Comparison of ENCODE assay signal across 18 mouse cellular contexts in the genomic region with DNA sequence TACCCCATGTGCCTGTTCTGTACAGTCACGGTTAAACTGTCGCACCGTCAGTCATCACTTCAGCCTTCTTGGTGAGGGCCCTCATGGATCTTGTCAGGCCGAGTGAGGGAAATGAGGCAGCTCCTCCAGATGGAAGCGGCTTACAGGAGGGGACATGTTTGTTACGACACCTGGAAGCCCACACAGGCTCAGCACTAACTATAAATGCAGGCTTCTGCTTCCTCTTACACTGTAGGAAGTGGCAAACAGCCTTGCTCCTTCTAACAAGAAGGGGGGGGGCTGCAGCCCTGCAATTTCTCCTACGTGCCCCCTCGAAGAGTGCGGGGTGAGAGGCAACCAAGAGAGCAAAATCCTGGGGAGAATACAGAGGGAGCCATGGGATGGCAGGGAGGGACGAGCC. TPM values are rescaled to one million over a fixed set of nuclear protein-coding genes. Genes with fewer than 3 reads are reported as not detected.
"Had no signal": no experiment of that assay in that cellular context is flagged by ENCODE, and none has a peak within 500 bp of the region (broad histone marks: within the 10 kb centered on the region; RNA-seq: fewer than 3 reads in every experiment).

No protein-coding gene starts in this region.

- H3K27ac ChIP-seq: intestine, embryonic 15.5 days; kidney, embryonic 15.5 days; limb, embryonic 13.5 days; liver, embryonic 14.5 days; midbrain, embryonic 13.5 days; neural tube, embryonic 13.5 days; stomach, embryonic 15.5 days had no signal

- H3K36me3 ChIP-seq: intestine, embryonic 15.5 days; kidney, embryonic 15.5 days; limb, embryonic 13.5 days; midbrain, embryonic 13.5 days; neural tube, embryonic 13.5 days; stomach, embryonic 15.5 days had no signal

- H3K4me1 ChIP-seq: intestine, embryonic 15.5 days; kidney, embryonic 15.5 days; limb, embryonic 13.5 days; midbrain, embryonic 13.5 days; neural tube, embryonic 13.5 days; stomach, embryonic 15.5 days had no signal

- ATAC-seq: intestine, embryonic 15.5 days; midbrain, embryonic 13.5 days had no signal

- H3K9me3 ChIP-seq: intestine, embryonic 15.5 days; kidney, embryonic 15.5 days; limb, embryonic 13.5 days; midbrain, embryonic 13.5 days; neural tube, embryonic 13.5 days; stomach, embryonic 15.5 days had no signal

- H3K27me3 ChIP-seq: intestine, embryonic 15.5 days; kidney, embryonic 15.5 days; midbrain, embryonic 13.5 days; neural tube, embryonic 13.5 days; stomach, embryonic 15.5 days had no signal

- H3K4me2 ChIP-seq: intestine, embryonic 15.5 days; kidney, embryonic 15.5 days; limb, embryonic 13.5 days; midbrain, embryonic 13.5 days; neural tube, embryonic 13.5 days; stomach, embryonic 15.5 days had no signal

- DNase-seq: kidney, adult 18-20 months; kidney, postnatal 14 days; left cerebral cortex, postnatal 4 days; lung, adult 18-20 months; lung, postnatal 4 days; right cerebral cortex, postnatal 14 days; thymus, postnatal 36 days had no signal

- H3K9ac ChIP-seq: intestine, embryonic 15.5 days; kidney, embryonic 15.5 days; limb, embryonic 13.5 days; liver, embryonic 14.5 days; midbrain, embryonic 13.5 days; neural tube, embryonic 13.5 days; stomach, embryonic 15.5 days had no signal

- H3K4me3 ChIP-seq: intestine, embryonic 15.5 days; kidney, embryonic 15.5 days; limb, embryonic 13.5 days; midbrain, embryonic 13.5 days; neural tube, embryonic 13.5 days; stomach, embryonic 15.5 days had no signal

RNA-seq across cellular contexts. Expression of a gene that starts 25.2 kb away (rescaled TPM):
- total RNA-seq: layer of hippocampus, postnatal 14 days; left cerebral cortex, postnatal 10 days; left cerebral cortex, postnatal 4 days; liver, adult 2 months; megakaryocyte-erythroid progenitor cell, adult 5-6 weeks had no signal
- polyA plus RNA-seq: kidney, embryonic 15.5 days; limb, embryonic 13.5 days; midbrain, embryonic 13.5 days; neural tube, embryonic 13.5 days had no signal
